Mouse (Mus musculus) intestine, embryonic 16.5 days (tissue): ENCODE results near the gene Ndufs7. TPM values are rescaled to one million over a fixed set of nuclear protein-coding genes. Genes with fewer than 3 reads are reported as not detected.
"Not testable (repeated sequence)": the region's sequence is repeated elsewhere in the genome, so short reads cannot be mapped to it uniquely, and the experiment has no call there.

ENCODE experiments used
- ATAC-seq: fragments of 200-750 bp; cut with Nextera tagmentation; 2 replicates; pipeline ENCODE4 v1.8.0; 2017; ENCODE audit warnings: moderate TSS enrichment, moderate library complexity
- H3K27ac ChIP-seq: fragments of 300-500 bp; sonication (generic); 2 replicates; pipeline ENCODE4 v1.5.1; 2014; ENCODE audit warnings: mild to moderate bottlenecking, low read length
- H3K27me3 ChIP-seq: fragments of 300-500 bp; sonication (generic); replicated peaks from 2 replicates; pipeline ENCODE4 v1.6.1; 2014; ENCODE audit warnings: low read length, control low read depth, mixed read lengths; ENCODE audit not compliant: control insufficient read depth, insufficient read depth
- H3K36me3 ChIP-seq: fragments of 300-500 bp; sonication (generic); 2 replicates; pipeline ENCODE4 v1.6.1; 2014; ENCODE audit warnings: low read length, control low read depth; ENCODE audit not compliant: control insufficient read depth, insufficient read depth
- H3K4me1 ChIP-seq: fragments of 300-500 bp; sonication (generic); 2 replicates; pipeline ENCODE4 v1.6.1; 2014; ENCODE audit warnings: low read length, control low read depth, mixed read lengths; ENCODE audit not compliant: control insufficient read depth, insufficient read depth
- H3K4me2 ChIP-seq: fragments of 300-500 bp; sonication (generic); 2 replicates; pipeline ENCODE4 v1.6.1; 2014; ENCODE audit warnings: low read depth, low read length, control low read depth
- H3K4me3 ChIP-seq: fragments of 300-500 bp; sonication (generic); 2 replicates; pipeline ENCODE4 v1.5.1; 2014; ENCODE audit warnings: mild to moderate bottlenecking, low read length
- H3K9ac ChIP-seq: fragments of 300-500 bp; sonication (generic); 2 replicates; pipeline ENCODE4 v1.6.1; 2014; ENCODE audit warnings: low read depth, low read length
- H3K9me3 ChIP-seq: fragments of 300-500 bp; sonication (generic); 2 replicates; pipeline ENCODE4 v1.6.1; 2016; ENCODE audit warnings: low read length, control low read depth; ENCODE audit not compliant: control insufficient read depth
- WGBS: fragments of 180-500 bp; shearing (Covaris S2); extraction: QIAGEN DNeasy Blood & Tissue Kit; methylation state at CpG from one replicate; pipeline ENCODE4 v1.1.7; 2014; 5-methylcytosine and 5-hydroxymethylcytosine counted together
- polyA plus RNA-seq: library from polyadenylated mRNA; unstranded; fragments of >200 nt; fragmentation: Nextera tagmentation; extraction: Ambion mirVana; gene quantifications from 2 replicates; pipeline ENCODE4 v1.2.1, GENCODE M21; 2015

Gene Ndufs7
- polyA plus RNA-seq, 1 experiment from 2014 or later, result 604 TPM

DNA sequence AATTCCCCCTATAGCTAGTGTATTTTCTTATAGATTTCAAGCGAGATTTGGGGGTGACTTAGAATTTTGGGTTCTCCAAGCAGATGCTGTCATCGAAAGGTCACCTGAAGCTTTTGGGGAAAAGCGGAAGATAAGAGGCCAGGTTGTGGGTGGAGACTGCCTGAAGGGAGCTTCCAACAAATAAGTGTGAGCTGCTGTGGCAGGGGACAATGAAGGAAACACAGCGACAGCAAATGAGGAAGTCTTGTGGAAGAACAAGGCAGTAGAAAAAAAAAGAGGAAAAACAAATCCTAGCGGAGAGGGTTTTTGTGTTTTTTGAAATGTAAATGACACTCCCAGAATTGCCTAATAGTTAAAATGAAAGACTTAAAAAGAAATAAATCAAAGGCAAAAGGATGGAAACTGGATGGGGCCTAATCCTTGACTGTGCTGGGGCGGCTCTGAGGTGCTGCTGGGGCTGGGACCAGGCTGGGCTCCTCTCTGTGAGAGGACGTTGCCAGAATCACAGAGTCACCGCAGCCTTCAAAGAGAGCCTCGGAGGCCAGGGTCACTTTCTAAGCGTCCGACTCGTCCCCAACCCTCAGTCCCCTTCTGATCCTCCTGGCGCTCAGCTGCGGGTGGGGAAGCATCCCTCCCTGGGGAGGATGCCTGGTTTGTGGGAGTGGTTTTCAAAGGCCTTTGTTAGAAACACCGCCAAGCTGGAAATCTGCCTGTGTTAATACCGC is 33.7 kb upstream of the Ndufs7 start:
- H3K9ac ChIP-seq, result no peak overlapping the region
- ATAC-seq, result no peak
- H3K36me3 ChIP-seq, result no peaks in the 10 kb centered on the region
- no peaks in the 10 kb centered on the region for H3K9me3 ChIP-seq
- H3K27me3 ChIP-seq, result no peaks in the 10 kb centered on the region
- WGBS, result 35% methylated on average over 16 of the region's 16 CpGs
- H3K4me1 ChIP-seq, result no peaks in the 10 kb centered on the region
- H3K27ac ChIP-seq, result no peak overlapping the region
- H3K4me3 ChIP-seq, result no peak overlapping the region
- no peak overlapping the region for H3K4me2 ChIP-seq

DNA sequence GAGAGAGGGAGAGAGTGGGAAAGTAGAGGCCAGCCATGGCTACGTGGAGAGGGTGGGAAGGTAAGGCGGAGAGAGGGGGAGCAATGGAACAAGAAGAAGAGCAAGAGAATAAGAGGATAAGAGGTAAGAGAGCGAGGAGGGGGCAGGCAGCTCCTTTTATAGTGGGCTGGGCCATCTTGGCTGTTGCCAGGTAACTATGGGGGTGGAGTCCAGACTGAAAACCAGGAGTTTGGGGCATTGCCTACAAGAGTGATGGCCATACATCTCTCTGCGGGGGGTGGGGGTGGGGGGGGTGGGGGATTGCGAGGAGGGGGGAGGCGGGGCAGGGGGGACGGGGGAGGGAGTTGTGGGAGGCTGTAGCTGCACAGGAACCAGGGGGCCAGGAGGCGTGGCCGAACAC is 28.2 kb upstream of the Ndufs7 start:
- no peaks in the 10 kb centered on the region for H3K27me3 ChIP-seq
- H3K4me2 ChIP-seq, result no peak overlapping the region
- no peaks in the 10 kb centered on the region for H3K9me3 ChIP-seq
- no peak overlapping the region for H3K27ac ChIP-seq
- WGBS, result 52% methylated on average over 7 of the region's 9 CpGs
- no peak overlapping the region for H3K4me3 ChIP-seq
- H3K36me3 ChIP-seq, result no peaks in the 10 kb centered on the region
- no peak overlapping the region for H3K9ac ChIP-seq
- H3K4me1 ChIP-seq, result peaks cover 2% of the 10 kb centered on the region; the same call in 1 of the 2 replicates
- ATAC-seq, result no peak

DNA sequence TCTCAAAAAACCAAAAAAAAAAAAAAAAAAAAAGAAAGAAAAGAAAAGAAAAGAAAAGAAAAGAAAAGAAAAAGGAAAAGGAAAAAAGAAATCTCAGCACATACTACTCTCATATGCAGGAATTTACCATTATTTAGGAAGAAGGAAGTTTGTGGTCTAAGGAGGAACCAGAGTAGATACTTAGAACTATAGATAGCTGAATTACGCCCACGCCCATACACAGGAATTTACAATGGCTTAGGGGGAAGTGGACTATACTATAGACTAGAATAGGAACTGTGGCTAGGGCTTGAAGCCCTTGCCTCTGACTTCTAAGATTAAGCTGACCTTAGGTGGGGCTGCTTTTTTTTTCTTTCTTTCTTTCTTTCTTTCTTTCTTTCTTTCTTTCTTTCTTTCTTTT is 25.8 kb upstream of the Ndufs7 start:
- H3K4me2 ChIP-seq, H3K27ac ChIP-seq, H3K27me3 ChIP-seq, H3K9ac ChIP-seq, H3K36me3 ChIP-seq, ATAC-seq, H3K9me3 ChIP-seq, H3K4me3 ChIP-seq: not testable (repeated sequence)
- WGBS, result 84% methylated on average over 2 of the region's 2 CpGs
- peaks cover 18% of the 10 kb centered on the region for H3K4me1 ChIP-seq

DNA sequence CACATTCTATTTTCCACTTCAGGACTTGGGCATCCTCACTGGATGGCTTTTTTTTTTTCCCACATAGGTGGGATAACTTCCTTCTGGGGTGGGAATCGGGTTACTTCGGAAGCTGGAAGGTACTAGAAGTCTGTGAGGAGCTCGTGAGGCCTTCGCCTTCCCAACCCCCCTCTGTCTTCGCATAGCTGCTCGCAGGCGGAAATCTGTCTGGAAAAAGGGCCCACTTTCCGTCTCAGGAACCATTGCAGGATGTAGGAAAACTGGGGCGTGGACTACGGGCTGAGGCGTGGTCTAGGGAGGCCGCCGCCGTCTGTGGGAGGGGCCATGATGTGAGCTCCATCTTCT is 22.9 kb upstream of the Ndufs7 start:
- ATAC-seq, result no peak
- peak overlapping the region; percentile 90 for H3K27ac ChIP-seq
- peak overlapping the region; percentile 54 for H3K4me2 ChIP-seq
- H3K4me1 ChIP-seq, result peaks cover 27% of the 10 kb centered on the region
- under 1% methylated on average over 14 of the region's 14 CpGs for WGBS
- H3K36me3 ChIP-seq, result peaks cover 7% of the 10 kb centered on the region
- no peaks in the 10 kb centered on the region for H3K9me3 ChIP-seq
- peak overlapping the region; percentile 64 for H3K9ac ChIP-seq
- no peaks in the 10 kb centered on the region for H3K27me3 ChIP-seq
- peak overlapping the region; percentile 83 for H3K4me3 ChIP-seq

DNA sequence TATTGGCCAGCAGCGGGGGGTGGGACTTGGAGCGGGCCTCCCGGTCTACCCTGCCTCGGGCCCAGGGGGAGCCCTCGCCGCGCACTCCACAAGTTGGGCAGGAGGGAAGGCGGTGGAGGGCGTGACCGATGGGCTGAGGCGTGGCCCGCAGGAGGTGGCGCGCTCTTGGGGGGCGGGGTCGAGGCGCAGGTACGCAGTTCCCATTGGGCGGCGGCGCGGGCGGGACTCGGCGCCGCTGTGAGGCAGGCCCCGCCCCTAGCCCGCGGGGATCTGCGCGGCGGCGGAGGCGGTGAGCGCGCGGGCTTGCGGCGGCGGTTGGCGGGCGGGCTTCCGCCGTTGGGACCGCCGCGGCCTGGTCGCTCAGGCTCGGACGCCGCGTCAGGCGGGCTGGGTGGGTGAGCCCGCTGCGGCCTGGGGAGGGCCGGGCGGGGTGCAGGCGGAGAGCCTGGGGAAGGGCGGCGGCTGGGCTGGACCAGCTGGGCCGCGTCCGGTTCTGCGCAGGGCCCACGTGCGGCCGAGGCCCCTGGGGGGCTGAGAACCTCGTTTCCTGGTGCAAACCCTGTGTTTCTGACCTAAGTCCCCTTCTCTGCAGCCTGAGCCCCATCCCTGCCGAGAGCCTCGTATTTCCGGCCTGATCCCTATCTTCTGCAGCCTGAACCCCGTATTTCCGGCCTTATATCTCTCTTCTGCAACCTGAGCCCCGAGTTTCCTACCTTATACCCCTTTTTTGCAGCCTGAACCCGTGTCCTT is 22.3 kb upstream of the Ndufs7 start, which contains the start of gene Mum1:
Mum1 (plus strand) TSS at position 19 of the 750 bp plus-strand sequence.
- peak within 1 kb of the TSS; percentile 73 for H3K4me2 ChIP-seq
- no peaks in the 10 kb centered on the region for H3K9me3 ChIP-seq
- 0% methylated on average over 68 of the region's 75 CpGs for WGBS
- no peaks in the 10 kb centered on the region for H3K27me3 ChIP-seq
- peaks cover 27% of the 10 kb centered on the region for H3K4me1 ChIP-seq
- peaks cover 7% of the 10 kb centered on the region for H3K36me3 ChIP-seq
- peak; percentile 99 for ATAC-seq
- peak within 1 kb of the TSS; percentile 83 for H3K4me3 ChIP-seq
- H3K9ac ChIP-seq, result peak within 1 kb of the TSS; percentile 95
- H3K27ac ChIP-seq, result peak within 1 kb of the TSS; percentile 90

DNA sequence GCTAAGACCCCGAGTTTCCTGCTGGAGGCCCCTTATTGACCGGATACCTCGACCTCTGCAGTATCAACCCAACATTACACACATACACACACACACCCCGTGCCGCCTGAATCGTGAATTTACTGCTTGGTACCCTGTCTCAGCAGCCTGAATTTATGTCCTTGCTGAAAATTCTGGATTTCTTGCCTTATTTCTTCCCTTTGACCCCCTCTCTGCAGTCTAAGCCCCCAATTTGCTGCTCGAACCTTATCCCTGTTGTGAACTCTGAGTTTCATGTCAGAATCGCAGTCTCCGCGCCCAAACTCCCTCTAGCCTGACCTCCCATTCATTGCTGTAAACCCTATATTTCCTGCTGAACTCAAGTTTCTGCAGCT is 21.8 kb upstream of the Ndufs7 start:
- Histone ChIP-seq H3K9ac (peak overlapping the region; percentile 95), H3K4me2 (peak overlapping the region; percentile 73), H3K4me3 (peak overlapping the region; percentile 83), H3K9me3 (no peaks in the 10 kb centered on the region), H3K27ac (peak overlapping the region; percentile 90), H3K4me1 (peaks cover 27% of the 10 kb centered on the region), H3K27me3 (no peaks in the 10 kb centered on the region), H3K36me3 (peaks cover 7% of the 10 kb centered on the region)
- peak; percentile 2; the same call in 1 of the 2 replicates for ATAC-seq
- WGBS, result 2% methylated on average over 10 of the region's 10 CpGs

DNA sequence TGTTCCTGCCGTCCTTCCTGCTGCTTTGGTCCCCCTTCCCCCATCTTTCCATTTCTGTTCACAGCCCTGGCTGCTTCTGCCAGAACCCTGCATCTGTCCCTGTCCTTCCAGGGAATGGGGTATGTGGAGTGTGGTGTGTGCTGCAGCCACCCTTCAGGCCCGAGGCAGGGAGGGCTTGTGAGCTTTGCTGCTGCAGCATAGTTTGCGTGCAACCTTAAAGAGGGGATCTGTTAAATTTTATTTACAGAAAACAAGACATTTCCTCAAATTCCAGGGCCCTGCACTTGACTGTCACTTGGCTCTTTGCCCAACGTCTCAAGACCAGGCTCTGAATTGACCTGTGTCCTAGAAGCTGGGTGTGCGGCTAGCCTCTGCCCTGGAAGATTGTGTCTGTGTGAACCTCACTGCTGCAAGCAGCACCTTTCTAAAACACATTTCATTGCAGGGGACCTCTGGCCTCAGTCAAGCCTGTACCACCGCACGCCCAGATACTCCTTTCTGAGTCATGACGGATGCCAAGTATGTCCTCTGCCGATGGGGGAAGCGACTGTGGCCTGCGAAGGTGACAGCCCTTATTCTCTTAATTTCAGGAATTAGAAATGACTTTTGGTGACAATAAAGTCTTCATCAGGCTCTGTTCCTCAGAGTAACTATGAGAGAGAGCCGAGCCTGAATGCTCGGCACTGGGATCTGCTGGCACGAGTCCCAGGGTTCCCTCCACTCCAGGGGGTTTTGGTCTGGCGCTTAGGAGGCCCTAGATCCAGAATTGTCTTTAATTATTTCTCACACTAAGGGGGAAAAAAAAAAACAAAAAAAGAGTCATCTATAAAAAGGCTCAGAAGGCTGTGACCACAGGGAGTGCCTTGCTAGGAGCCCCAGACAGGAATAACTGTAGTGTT is 20.8 kb upstream of the Ndufs7 start:
- H3K27me3 ChIP-seq, result no peaks in the 10 kb centered on the region
- no peaks in the 10 kb centered on the region for H3K9me3 ChIP-seq
- H3K9ac ChIP-seq, result peak overlapping the region; percentile 95
- H3K4me1 ChIP-seq, result peaks cover 35% of the 10 kb centered on the region
- peak overlapping the region; percentile 73 for H3K4me2 ChIP-seq
- H3K4me3 ChIP-seq, result peak overlapping the region; percentile 83
- peak overlapping the region; percentile 90 for H3K27ac ChIP-seq
- peaks cover 8% of the 10 kb centered on the region for H3K36me3 ChIP-seq
- ATAC-seq, result no peak
- 40% methylated on average over 15 of the region's 15 CpGs for WGBS

DNA sequence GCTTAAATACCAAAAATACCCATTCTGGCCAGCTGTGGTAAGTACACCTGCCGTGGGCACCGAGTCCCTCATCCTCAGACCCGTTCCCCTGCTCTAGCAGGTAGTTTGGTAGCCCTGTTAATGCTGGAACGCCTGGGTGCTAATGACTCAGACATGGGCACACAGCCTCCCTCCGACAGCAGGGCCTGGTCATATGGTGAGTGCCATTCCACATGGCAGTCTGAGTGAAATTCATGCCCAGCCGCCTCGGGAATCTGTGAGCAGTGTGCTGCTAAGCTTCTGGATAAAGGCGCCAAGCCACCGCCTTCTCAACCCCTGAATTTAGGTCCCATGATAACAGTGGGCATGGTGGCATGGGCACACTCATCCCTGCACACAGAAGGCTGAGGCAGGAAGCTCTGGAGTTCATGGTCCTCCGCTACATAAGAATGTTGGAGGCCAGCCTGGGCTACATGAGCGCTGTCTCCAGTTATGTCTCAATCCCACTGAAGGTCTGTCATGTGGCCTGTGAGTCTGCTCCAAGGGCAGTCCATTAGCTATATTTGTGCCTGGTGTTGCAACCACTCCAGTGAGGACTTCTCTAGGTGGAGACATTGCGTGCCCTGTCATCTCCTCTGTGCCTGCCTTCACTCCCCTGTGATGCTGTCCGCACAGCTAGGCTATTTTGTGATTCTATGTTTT is 12.6 kb upstream of the Ndufs7 start:
- H3K36me3 ChIP-seq, result peaks cover 47% of the 10 kb centered on the region
- no peak overlapping the region for H3K4me3 ChIP-seq
- H3K27ac ChIP-seq, result no peak overlapping the region
- no peaks in the 10 kb centered on the region for H3K27me3 ChIP-seq
- ATAC-seq, result no peak
- peaks cover 13% of the 10 kb centered on the region; the same call in 1 of the 2 replicates for H3K4me1 ChIP-seq
- 94% methylated on average over 13 of the region's 13 CpGs for WGBS
- H3K9me3 ChIP-seq, result no peaks in the 10 kb centered on the region
- H3K4me2 ChIP-seq, result no peak overlapping the region
- no peak overlapping the region for H3K9ac ChIP-seq
